Mouse (Mus musculus): ENCODE data around the gene Plau. TPM values are rescaled to one million over a fixed set of nuclear protein-coding genes. Genes with fewer than 3 reads are reported as not detected.

Plau gene
- polyA plus RNA-seq, 1 experiment from 2014 or later = 4.2 TPM

DNA sequence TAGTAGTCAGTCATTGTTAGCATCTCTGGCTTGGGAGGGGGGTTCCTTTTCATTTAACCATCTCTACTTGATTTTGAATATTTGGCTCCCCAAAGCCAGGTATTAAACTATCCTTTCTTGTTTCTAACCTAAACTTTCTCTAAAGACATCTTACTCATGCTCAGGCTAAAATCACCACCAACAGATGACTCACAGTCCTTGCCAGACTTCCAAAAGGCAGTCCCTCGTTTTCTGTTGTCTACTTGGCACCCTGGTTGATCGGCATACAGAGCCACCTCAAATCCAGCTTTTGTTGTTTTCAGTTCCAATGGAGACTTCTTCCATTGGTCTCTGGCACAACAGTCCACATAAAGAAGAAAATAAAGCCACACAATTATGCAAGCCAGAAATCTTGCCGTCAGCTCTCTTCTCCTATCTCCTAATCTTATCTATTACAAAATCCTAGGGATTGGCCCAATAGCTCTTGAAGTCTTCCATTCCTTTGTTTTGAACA lies 11.2 kb downstream of the Plau start:
- 86% methylated on average over 3 of the region's 3 CpGs for WGBS

DNA sequence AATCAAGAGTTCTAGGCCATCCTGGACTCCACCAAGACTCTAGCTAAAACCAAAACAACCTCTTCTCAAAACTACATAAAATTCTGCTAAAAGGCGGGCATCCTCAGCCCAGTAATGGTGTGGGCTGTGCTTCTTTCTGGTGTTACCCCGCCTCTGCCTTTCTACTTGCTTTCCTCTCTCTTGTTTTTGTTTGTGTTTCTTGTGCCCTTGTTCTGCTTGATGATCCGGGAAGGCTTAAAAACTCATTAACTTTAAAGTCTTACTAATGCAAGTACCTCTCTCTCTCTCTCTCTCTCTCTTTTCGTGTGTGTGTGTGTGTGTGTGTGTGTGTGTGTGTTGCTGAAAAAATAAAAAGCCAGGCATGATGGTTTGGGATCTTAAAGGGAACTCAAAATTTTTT lies 13.3 kb downstream of the Plau start:
- Histone ChIP-seq H3K27me3 (ENCODE audit: control insufficient read depth, insufficient read depth, low read length) (no peaks in the 10 kb centered on the region), H3K9me3 (ENCODE audit: control insufficient read depth, low read length) (no peaks in the 10 kb centered on the region), H3K4me1 (ENCODE audit: control insufficient read depth, insufficient read depth, low read length) (peaks cover 10% of the 10 kb centered on the region; the same call in 1 of the 2 replicates), H3K4me3 (ENCODE audit: low read length) (no peak overlapping the region), H3K4me2 (replicated peaks; ENCODE audit: low read depth, low read length) (no peak overlapping the region), H3K9ac (ENCODE audit: low read depth, low read length) (no peak overlapping the region), H3K27ac (ENCODE audit: low read depth, low read length) (no peak overlapping the region), H3K36me3 (ENCODE audit: control insufficient read depth, insufficient read depth, low read length) (no peaks in the 10 kb centered on the region)
- no peak for ATAC-seq (ENCODE audit: low FRiP score, low TSS enrichment)
- WGBS = 45% methylated on average over 4 of the region's 4 CpGs

More for the DNA sequence above, 11.2 kb downstream of the Plau start:
- no peak overlapping the region for H3K9ac ChIP-seq (ENCODE audit: low read depth, low read length)
- ATAC-seq (ENCODE audit: low FRiP score, low TSS enrichment) = no peak
- H3K4me1 ChIP-seq (ENCODE audit: control insufficient read depth, insufficient read depth, low read length) = peaks cover 10% of the 10 kb centered on the region; the same call in 1 of the 2 replicates
- H3K4me2 ChIP-seq (replicated peaks; ENCODE audit: low read depth, low read length) = no peak overlapping the region
- no peak overlapping the region for H3K27ac ChIP-seq (ENCODE audit: low read depth, low read length)
- no peak overlapping the region for H3K4me3 ChIP-seq (ENCODE audit: low read length)
- H3K9me3 ChIP-seq (ENCODE audit: control insufficient read depth, low read length) = no peaks in the 10 kb centered on the region
- H3K36me3 ChIP-seq (ENCODE audit: control insufficient read depth, insufficient read depth, low read length) = no peaks in the 10 kb centered on the region
- H3K27me3 ChIP-seq (ENCODE audit: control insufficient read depth, insufficient read depth, low read length) = no peaks in the 10 kb centered on the region

DNA sequence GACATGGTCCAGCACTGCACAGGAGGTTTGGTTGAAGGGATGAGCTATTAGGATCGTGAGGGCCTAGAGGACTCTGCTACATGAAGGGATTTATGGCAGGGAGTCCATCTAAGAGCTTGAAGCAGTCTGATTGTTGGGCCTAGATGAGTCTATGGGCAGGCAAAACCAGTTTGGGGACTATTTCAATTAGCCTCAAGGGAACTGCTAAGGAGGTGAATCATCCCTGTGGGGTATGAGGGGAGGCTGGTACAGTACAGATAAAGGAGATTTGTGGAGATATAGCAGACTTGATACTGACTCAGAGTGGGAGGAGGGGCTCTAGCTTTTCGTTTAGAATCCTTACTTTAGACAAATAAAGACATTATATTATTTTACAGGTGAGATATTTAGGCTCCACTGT lies 14.0 kb downstream of the Plau start:
- Histone ChIP-seq H3K9me3 (ENCODE audit: control insufficient read depth, low read length) (no peaks in the 10 kb centered on the region), H3K27me3 (ENCODE audit: control insufficient read depth, insufficient read depth, low read length) (no peaks in the 10 kb centered on the region), H3K4me3 (ENCODE audit: low read length) (no peak overlapping the region), H3K4me1 (ENCODE audit: control insufficient read depth, insufficient read depth, low read length) (peaks cover 10% of the 10 kb centered on the region; the same call in 1 of the 2 replicates), H3K36me3 (ENCODE audit: control insufficient read depth, insufficient read depth, low read length) (no peaks in the 10 kb centered on the region), H3K27ac (ENCODE audit: low read depth, low read length) (no peak overlapping the region), H3K9ac (ENCODE audit: low read depth, low read length) (no peak overlapping the region), H3K4me2 (replicated peaks; ENCODE audit: low read depth, low read length) (no peak overlapping the region)
- ATAC-seq (ENCODE audit: low FRiP score, low TSS enrichment) = no peak
- WGBS = 60% methylated on average over 2 of the region's 2 CpGs

DNA sequence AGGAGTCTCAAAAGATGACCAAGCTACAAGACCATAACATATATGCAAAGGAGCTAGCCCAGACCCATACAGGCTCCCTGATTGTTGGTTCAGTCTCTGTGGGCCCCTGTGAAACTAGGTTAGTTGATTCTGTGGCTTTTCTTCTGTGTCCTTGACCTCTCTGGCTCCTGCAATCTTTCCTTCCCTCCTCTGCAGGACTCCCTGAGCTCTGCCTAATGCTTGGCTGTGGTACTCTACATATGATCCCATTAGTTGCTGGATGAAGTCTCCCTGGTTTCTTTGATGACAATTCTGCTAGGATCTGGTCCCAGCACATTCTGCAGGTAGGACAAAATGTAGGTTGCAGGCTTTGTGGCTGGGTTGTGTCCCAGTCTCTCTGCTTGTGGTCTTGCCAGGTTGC lies 15.3 kb downstream of the Plau start:
- Histone ChIP-seq H3K4me1 (ENCODE audit: control insufficient read depth, insufficient read depth, low read length) (peaks cover 10% of the 10 kb centered on the region; the same call in 1 of the 2 replicates), H3K27ac (ENCODE audit: low read depth, low read length) (no peak overlapping the region), H3K27me3 (ENCODE audit: control insufficient read depth, insufficient read depth, low read length) (no peaks in the 10 kb centered on the region), H3K9me3 (ENCODE audit: control insufficient read depth, low read length) (no peaks in the 10 kb centered on the region), H3K9ac (ENCODE audit: low read depth, low read length) (no peak overlapping the region), H3K4me3 (ENCODE audit: low read length) (no peak overlapping the region), H3K36me3 (ENCODE audit: control insufficient read depth, insufficient read depth, low read length) (no peaks in the 10 kb centered on the region), H3K4me2 (replicated peaks; ENCODE audit: low read depth, low read length) (no peak overlapping the region)
- ATAC-seq (ENCODE audit: low FRiP score, low TSS enrichment) = no peak

DNA sequence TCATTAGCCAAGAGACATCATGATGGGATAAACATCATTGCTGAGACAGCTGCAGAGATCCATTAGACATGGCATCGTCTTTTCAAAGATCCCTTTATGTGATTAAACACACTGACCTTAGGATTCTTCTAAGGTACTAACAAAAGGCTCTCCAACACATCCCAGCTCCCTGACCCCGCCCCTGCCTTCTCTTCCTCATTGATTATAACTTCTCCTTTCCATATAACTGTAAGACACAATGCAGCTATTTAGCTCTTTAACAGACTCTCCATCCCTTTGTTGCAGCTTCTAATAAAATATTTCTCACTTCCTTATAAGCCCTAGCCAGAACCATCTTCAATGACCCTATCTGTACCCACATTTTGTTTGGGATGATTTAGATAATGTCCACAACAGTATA lies 24.7 kb downstream of the Plau start:
- H3K9ac ChIP-seq (ENCODE audit: low read depth, low read length) = no peak overlapping the region
- ATAC-seq (ENCODE audit: low FRiP score, low TSS enrichment) = no peak
- H3K36me3 ChIP-seq (ENCODE audit: control insufficient read depth, insufficient read depth, low read length) = no peaks in the 10 kb centered on the region
- no peak overlapping the region for H3K4me3 ChIP-seq (ENCODE audit: low read length)
- no peak overlapping the region for H3K27ac ChIP-seq (ENCODE audit: low read depth, low read length)
- H3K4me1 ChIP-seq (ENCODE audit: control insufficient read depth, insufficient read depth, low read length) = no peaks in the 10 kb centered on the region
- no peaks in the 10 kb centered on the region for H3K9me3 ChIP-seq (ENCODE audit: control insufficient read depth, low read length)
- no peak overlapping the region for H3K4me2 ChIP-seq (replicated peaks; ENCODE audit: low read depth, low read length)
- no peaks in the 10 kb centered on the region for H3K27me3 ChIP-seq (ENCODE audit: control insufficient read depth, insufficient read depth, low read length)
- 87% methylated on average over 2 of the region's 2 CpGs for WGBS

DNA sequence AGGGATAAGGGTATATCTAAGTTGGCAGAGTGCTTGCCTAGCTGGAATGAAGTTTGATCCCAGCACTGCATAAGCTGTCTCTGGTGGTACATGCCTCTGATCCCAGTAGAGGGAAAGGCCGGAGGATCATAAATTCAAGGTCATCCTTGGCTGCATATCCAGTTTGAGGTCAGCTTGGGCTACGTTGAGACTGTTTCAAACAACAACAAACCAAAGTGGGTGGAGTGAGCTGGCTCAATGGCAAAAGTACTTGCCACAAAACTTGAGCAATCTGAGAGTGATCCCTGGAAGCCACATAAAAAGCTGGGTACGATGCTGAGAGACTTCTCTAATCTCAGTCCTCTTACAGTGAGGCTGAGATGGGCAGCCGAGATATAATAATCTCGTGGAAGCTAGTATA lies 25.1 kb downstream of the Plau start:
- H3K36me3 ChIP-seq (ENCODE audit: control insufficient read depth, insufficient read depth, low read length) = no peaks in the 10 kb centered on the region
- no peaks in the 10 kb centered on the region for H3K4me1 ChIP-seq (ENCODE audit: control insufficient read depth, insufficient read depth, low read length)
- no peaks in the 10 kb centered on the region for H3K9me3 ChIP-seq (ENCODE audit: control insufficient read depth, low read length)
- no peaks in the 10 kb centered on the region for H3K27me3 ChIP-seq (ENCODE audit: control insufficient read depth, insufficient read depth, low read length)
- 60% methylated on average over 5 of the region's 5 CpGs for WGBS
- no peak overlapping the region for H3K9ac ChIP-seq (ENCODE audit: low read depth, low read length)
- H3K4me2 ChIP-seq (replicated peaks; ENCODE audit: low read depth, low read length) = no peak overlapping the region
- no peak overlapping the region for H3K27ac ChIP-seq (ENCODE audit: low read depth, low read length)
- ATAC-seq (ENCODE audit: low FRiP score, low TSS enrichment) = no peak
- no peak overlapping the region for H3K4me3 ChIP-seq (ENCODE audit: low read length)

DNA sequence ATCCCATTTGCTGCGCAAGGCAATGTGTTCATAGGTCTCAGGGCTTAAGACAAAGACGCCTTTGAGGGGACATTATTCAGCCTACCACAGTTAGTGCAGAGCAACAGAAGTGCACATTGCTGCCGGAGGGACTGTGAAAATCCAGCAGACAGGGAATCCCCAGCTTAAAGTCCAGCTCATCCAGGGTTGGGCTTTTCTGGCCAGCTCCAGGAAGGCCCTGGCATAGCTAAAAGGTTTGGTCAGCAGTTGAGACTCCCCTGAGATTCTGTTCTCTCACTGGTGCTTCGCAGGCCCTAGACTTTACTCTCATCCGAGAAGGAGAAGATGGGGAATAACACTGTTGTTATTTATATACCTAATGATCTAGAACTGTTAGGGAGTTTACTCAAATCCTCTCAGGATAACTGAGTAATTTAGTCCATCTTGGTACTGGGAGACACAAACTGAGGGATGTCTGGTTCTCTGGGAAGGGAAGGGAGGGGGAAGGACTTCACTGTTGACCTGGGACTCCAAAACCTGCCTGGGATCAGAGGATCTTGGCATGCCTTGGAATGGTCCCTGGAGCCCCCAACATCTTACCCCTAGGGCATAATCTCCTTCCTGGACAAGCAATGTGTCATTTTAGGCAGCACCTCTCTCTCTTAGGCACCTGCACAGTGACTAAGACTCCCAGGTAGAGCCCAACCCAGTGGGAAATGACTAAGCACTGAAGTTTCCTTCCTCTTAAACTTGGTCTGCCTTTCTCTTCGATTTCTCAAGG lies 27.0 kb downstream of the Plau start:
- Histone ChIP-seq H3K27me3 (ENCODE audit: control insufficient read depth, insufficient read depth, low read length) (no peaks in the 10 kb centered on the region), H3K27ac (ENCODE audit: low read depth, low read length) (no peak overlapping the region), H3K9ac (ENCODE audit: low read depth, low read length) (no peak overlapping the region), H3K9me3 (ENCODE audit: control insufficient read depth, low read length) (no peaks in the 10 kb centered on the region), H3K4me2 (replicated peaks; ENCODE audit: low read depth, low read length) (no peak overlapping the region), H3K36me3 (ENCODE audit: control insufficient read depth, insufficient read depth, low read length) (no peaks in the 10 kb centered on the region), H3K4me3 (ENCODE audit: low read length) (no peak overlapping the region), H3K4me1 (ENCODE audit: control insufficient read depth, insufficient read depth, low read length) (no peaks in the 10 kb centered on the region)
- 80% methylated on average over 6 of the region's 6 CpGs for WGBS
- ATAC-seq (ENCODE audit: low FRiP score, low TSS enrichment) = no peak

DNA sequence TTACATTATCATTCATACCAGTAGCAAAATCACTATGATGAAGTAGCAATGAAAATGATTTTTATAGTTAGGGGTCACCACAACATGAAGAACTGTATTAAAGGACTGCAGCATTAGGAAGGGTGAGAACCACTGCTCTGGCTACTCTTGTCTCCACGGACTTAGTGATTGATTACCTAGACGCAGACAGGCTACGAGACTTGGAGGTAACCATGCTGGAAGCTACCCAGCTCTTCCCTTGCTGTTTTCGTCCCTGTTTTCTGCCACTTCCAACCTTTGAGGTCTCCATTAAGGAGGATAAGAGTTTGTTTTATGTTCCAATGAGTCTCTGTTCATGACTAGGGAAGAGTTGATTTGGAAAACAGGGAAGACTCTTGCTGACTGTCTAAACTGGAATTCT lies 27.7 kb downstream of the Plau start:
- no peaks in the 10 kb centered on the region for H3K36me3 ChIP-seq (ENCODE audit: control insufficient read depth, insufficient read depth, low read length)
- H3K9ac ChIP-seq (ENCODE audit: low read depth, low read length) = no peak overlapping the region
- H3K27ac ChIP-seq (ENCODE audit: low read depth, low read length) = no peak overlapping the region
- ATAC-seq (ENCODE audit: low FRiP score, low TSS enrichment) = no peak
- WGBS = 52% methylated on average over 4 of the region's 4 CpGs
- no peak overlapping the region for H3K4me3 ChIP-seq (ENCODE audit: low read length)
- H3K4me2 ChIP-seq (replicated peaks; ENCODE audit: low read depth, low read length) = no peak overlapping the region
- no peaks in the 10 kb centered on the region for H3K9me3 ChIP-seq (ENCODE audit: control insufficient read depth, low read length)
- no peaks in the 10 kb centered on the region for H3K27me3 ChIP-seq (ENCODE audit: control insufficient read depth, insufficient read depth, low read length)
- no peaks in the 10 kb centered on the region for H3K4me1 ChIP-seq (ENCODE audit: control insufficient read depth, insufficient read depth, low read length)

DNA sequence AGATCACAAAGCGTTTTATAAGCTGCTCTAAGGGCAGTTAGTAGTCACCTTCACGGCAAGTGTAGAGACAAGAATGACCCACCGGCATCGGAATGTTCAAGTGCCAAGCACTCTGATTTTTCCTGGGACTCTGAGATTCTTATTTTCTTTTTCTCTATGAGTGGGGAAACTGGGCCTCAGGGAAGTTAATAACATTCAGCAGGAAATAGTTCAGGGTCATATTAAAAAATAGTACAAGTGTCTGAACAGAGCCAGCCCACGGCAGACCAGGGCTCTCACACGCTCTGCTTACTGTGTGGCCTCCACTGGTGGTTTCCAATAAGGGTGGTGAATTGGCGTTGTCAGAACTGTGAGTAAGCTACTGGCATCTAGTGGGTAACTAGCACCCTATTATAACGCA lies 29.1 kb downstream of the Plau start:
- Histone ChIP-seq H3K4me2 (replicated peaks; ENCODE audit: low read depth, low read length) (no peak overlapping the region), H3K9me3 (ENCODE audit: control insufficient read depth, low read length) (no peaks in the 10 kb centered on the region), H3K4me3 (ENCODE audit: low read length) (no peak overlapping the region), H3K27me3 (ENCODE audit: control insufficient read depth, insufficient read depth, low read length) (no peaks in the 10 kb centered on the region), H3K9ac (ENCODE audit: low read depth, low read length) (no peak overlapping the region), H3K36me3 (ENCODE audit: control insufficient read depth, insufficient read depth, low read length) (no peaks in the 10 kb centered on the region), H3K4me1 (ENCODE audit: control insufficient read depth, insufficient read depth, low read length) (no peaks in the 10 kb centered on the region), H3K27ac (ENCODE audit: low read depth, low read length) (no peak overlapping the region)
- ATAC-seq (ENCODE audit: low FRiP score, low TSS enrichment) = no peak
- 71% methylated on average over 8 of the region's 8 CpGs for WGBS

Data from kidney, embryonic 14.5 days (tissue).